Mouse (Mus musculus) stomach, embryonic 16.5 days (tissue): Measurements from ENCODE around the gene Ccdc142. TPM values are rescaled to one million over a fixed set of nuclear protein-coding genes. Genes with fewer than 3 reads are reported as not detected.

Experiments
- ATAC-seq: fragments of 200-750 bp; cut with Nextera tagmentation; 2 replicates; pipeline ENCODE4 v1.8.0; 2017; ENCODE audit warnings: moderate number of reproducible peaks, moderate TSS enrichment; ENCODE audit not compliant: insufficient read depth, low FRiP score
- H3K27ac ChIP-seq: fragments of 300-500 bp; sonication (generic); 2 replicates; pipeline ENCODE4 v1.5.1; 2014; ENCODE audit warnings: low read length
- H3K27me3 ChIP-seq: fragments of 300-500 bp; sonication (generic); 2 replicates; pipeline ENCODE4 v1.6.1; 2014; ENCODE audit warnings: low read length, control low read depth, mixed read lengths; ENCODE audit not compliant: control insufficient read depth, insufficient read depth
- H3K36me3 ChIP-seq: fragments of 300-500 bp; sonication (generic); 2 replicates; pipeline ENCODE4 v1.6.1; 2014; ENCODE audit warnings: low read length; ENCODE audit not compliant: control insufficient read depth, insufficient read depth
- H3K4me1 ChIP-seq: fragments of 300-500 bp; sonication (generic); 2 replicates; pipeline ENCODE4 v1.6.1; 2014; ENCODE audit warnings: low read length, control low read depth, mixed read lengths; ENCODE audit not compliant: control insufficient read depth, insufficient read depth
- H3K4me2 ChIP-seq: fragments of 300-500 bp; sonication (generic); 2 replicates; pipeline ENCODE4 v1.6.1; 2014; ENCODE audit warnings: low read depth, low read length, mixed read lengths
- H3K4me3 ChIP-seq: fragments of 300-500 bp; sonication (generic); replicated peaks from 2 replicates; pipeline ENCODE4 v1.5.1; 2014; ENCODE audit warnings: mild to moderate bottlenecking, low read length
- H3K9ac ChIP-seq: fragments of 300-500 bp; sonication (generic); 2 replicates; pipeline ENCODE4 v1.6.1; 2014; ENCODE audit warnings: low read length
- H3K9me3 ChIP-seq: fragments of 300-500 bp; sonication (generic); replicated peaks from 2 replicates; pipeline ENCODE4 v1.6.1; 2016; ENCODE audit warnings: low read length, control low read depth; ENCODE audit not compliant: control insufficient read depth
- WGBS: fragments of 180-500 bp; shearing (Covaris S2); extraction: QIAGEN DNeasy Blood & Tissue Kit; methylation state at CpG from one replicate; pipeline ENCODE4 v1.1.7; 2014; 5-methylcytosine and 5-hydroxymethylcytosine counted together
- polyA plus RNA-seq: library from polyadenylated mRNA; unstranded; fragments of >200 nt; fragmentation: Nextera tagmentation; extraction: Ambion mirVana; gene quantifications from 2 replicates; pipeline ENCODE4 v1.2.1, GENCODE M21; 2015

Gene Ccdc142
- polyA plus RNA-seq, 1 experiment from 2014 or later, result 1.5 TPM

- Histone ChIP-seq H3K27ac (peak overlapping the region; percentile 84), H3K4me3 (peak overlapping the region; percentile 85), H3K27me3 (peaks cover 43% of the 10 kb centered on the region), H3K4me2 (peak overlapping the region; percentile 97), H3K4me1 (peaks cover 10% of the 10 kb centered on the region; the same call in 1 of the 2 replicates), H3K9me3 (no peaks in the 10 kb centered on the region), H3K9ac (peak overlapping the region; percentile 86), H3K36me3 (0 out of 2 replicates have a peak, but pooled peaks cover 6% of the 10 kb centered on the region)
- peak; percentile 95 for ATAC-seq
- under 1% methylated on average over 46 of the region's 46 CpGs for WGBS
Observed at GRCm38 (mm10) chr6:83078324-83078858, 23.0 kb upstream of the Ccdc142 start.

GRCm38 (mm10) chr6:83080210-83080609 is 21.2 kb upstream of the Ccdc142 start:
- Histone ChIP-seq H3K27ac (no peak overlapping the region), H3K4me2 (no peak overlapping the region), H3K9ac (no peak overlapping the region), H3K4me1 (peaks cover 10% of the 10 kb centered on the region; the same call in 1 of the 2 replicates), H3K36me3 (0 out of 2 replicates have a peak, but pooled peaks cover 6% of the 10 kb centered on the region), H3K4me3 (no peak overlapping the region), H3K9me3 (no peaks in the 10 kb centered on the region), H3K27me3 (peaks cover 43% of the 10 kb centered on the region)
- 95% methylated on average over 5 of the region's 5 CpGs for WGBS
- no peak for ATAC-seq

- no peak overlapping the region for H3K4me3 ChIP-seq
- H3K27ac ChIP-seq, result no peak overlapping the region
- no peak overlapping the region for H3K4me2 ChIP-seq
- no peak overlapping the region for H3K9ac ChIP-seq
- 0 out of 2 replicates have a peak, but pooled peaks cover 6% of the 10 kb centered on the region for H3K36me3 ChIP-seq
- H3K4me1 ChIP-seq, result peaks cover 13% of the 10 kb centered on the region; the same call in 1 of the 2 replicates
- H3K9me3 ChIP-seq, result no peaks in the 10 kb centered on the region
- no peak for ATAC-seq
- H3K27me3 ChIP-seq, result peaks cover 60% of the 10 kb centered on the region
- WGBS, result 28% methylated on average over 5 of the region's 5 CpGs
Observed at GRCm38 (mm10) chr6:83083497-83083896, 17.9 kb upstream of the Ccdc142 start.

- 13% methylated on average over 6 of the region's 6 CpGs for WGBS
- no peaks in the 10 kb centered on the region for H3K9me3 ChIP-seq
- no peak overlapping the region for H3K27ac ChIP-seq
- no peak for ATAC-seq
- H3K9ac ChIP-seq, result no peak overlapping the region
- no peak overlapping the region for H3K4me2 ChIP-seq
- H3K27me3 ChIP-seq, result peaks cover 68% of the 10 kb centered on the region
- H3K36me3 ChIP-seq, result 0 out of 2 replicates have a peak, but pooled peaks cover 6% of the 10 kb centered on the region
- H3K4me1 ChIP-seq, result peaks cover 7% of the 10 kb centered on the region; the same call in 1 of the 2 replicates
- H3K4me3 ChIP-seq, result no peak overlapping the region
Observed at GRCm38 (mm10) chr6:83084477-83084876, 16.9 kb upstream of the Ccdc142 start.

GRCm38 (mm10) chr6:83086121-83087035 is 15.0 kb upstream of the Ccdc142 start, which contains the start of gene Lbx2:
Gene Lbx2, plus strand, starts transcription at chr6:83086367.
- Histone ChIP-seq H3K4me1 (0 out of 2 replicates have a peak, but pooled peaks cover 7% of the 10 kb centered on the region), H3K9me3 (no peaks in the 10 kb centered on the region), H3K4me3 (peak within 1 kb of the TSS; percentile 17), H3K36me3 (0 out of 2 replicates have a peak, but pooled peaks cover 6% of the 10 kb centered on the region), H3K27ac (no peak within 1 kb of the TSS), H3K9ac (peak within 1 kb of the TSS; percentile 7; the same call in 1 of the 2 replicates), H3K27me3 (peaks cover 75% of the 10 kb centered on the region), H3K4me2 (peak within 1 kb of the TSS; percentile 43; the same call in 1 of the 2 replicates)
- WGBS, result 5% methylated on average over 38 of the region's 42 CpGs
- ATAC-seq, result no peak

- 5% methylated on average over 47 of the region's 47 CpGs for WGBS
- Histone ChIP-seq H3K9ac (peak overlapping the region; percentile 31), H3K36me3 (no peaks in the 10 kb centered on the region), H3K4me3 (peak overlapping the region; percentile 16), H3K27me3 (peaks cover 72% of the 10 kb centered on the region), H3K4me2 (peak overlapping the region; percentile 43), H3K9me3 (no peaks in the 10 kb centered on the region), H3K27ac (no peak overlapping the region), H3K4me1 (0 out of 2 replicates have a peak, but pooled peaks cover 7% of the 10 kb centered on the region)
- no peak for ATAC-seq
Observed at GRCm38 (mm10) chr6:83087205-83087925, 14.0 kb upstream of the Ccdc142 start.

GRCm38 (mm10) chr6:83087926-83088260 is 13.5 kb upstream of the Ccdc142 start:
- H3K4me1 ChIP-seq, result 0 out of 2 replicates have a peak, but pooled peaks cover 7% of the 10 kb centered on the region
- H3K9me3 ChIP-seq, result no peaks in the 10 kb centered on the region
- WGBS, result 16% methylated on average over 9 of the region's 9 CpGs
- H3K9ac ChIP-seq, result peak overlapping the region; percentile 31; the same call in 1 of the 2 replicates
- H3K4me3 ChIP-seq, result peak overlapping the region; percentile 16; the same call in 1 of the 2 replicates
- no peak overlapping the region for H3K27ac ChIP-seq
- no peak for ATAC-seq
- peaks cover 67% of the 10 kb centered on the region for H3K27me3 ChIP-seq
- H3K36me3 ChIP-seq, result no peaks in the 10 kb centered on the region
- H3K4me2 ChIP-seq, result peak overlapping the region; percentile 43; the same call in 1 of the 2 replicates

- Histone ChIP-seq H3K9me3 (no peaks in the 10 kb centered on the region), H3K4me3 (no peak overlapping the region), H3K27ac (no peak overlapping the region), H3K4me2 (no peak overlapping the region), H3K4me1 (0 out of 2 replicates have a peak, but pooled peaks cover under 1% of the 10 kb centered on the region), H3K36me3 (no peaks in the 10 kb centered on the region), H3K9ac (no peak overlapping the region), H3K27me3 (peaks cover 24% of the 10 kb centered on the region)
- 24% methylated on average over 6 of the region's 6 CpGs for WGBS
- ATAC-seq, result 0 out of 2 replicates have a peak, but pooled peaks have one; percentile 47
Observed at GRCm38 (mm10) chr6:83092416-83093127, 8.8 kb upstream of the Ccdc142 start.
